Mouse (Mus musculus) regulatory T cell (primary cell): Measurements from ENCODE around the gene Rpa1.
"Not testable (repeated sequence)": the region's sequence is repeated elsewhere in the genome, so short reads cannot be mapped to it uniquely, and the experiment has no call there.

Experiments used
- in situ Hi-C: fragments of 300-600 bp; cut with MboI, MseI; formaldehyde crosslinking; loops from one replicate; pipeline ENCODE4 v1.15.1; 2025; ENCODE audit warnings: high pct_unique_total_duplicates

Gene Rpa1

GRCm38 (mm10) chr11:75286868-75287267, 61.3 kb downstream of the Rpa1 start:
- in situ Hi-C loops, result loop anchor here (5.0 kb wide), 1 partner anchor 95 kb away; the partner anchor contains the start of genes Dph1 and Rtn4rl1

DNA sequence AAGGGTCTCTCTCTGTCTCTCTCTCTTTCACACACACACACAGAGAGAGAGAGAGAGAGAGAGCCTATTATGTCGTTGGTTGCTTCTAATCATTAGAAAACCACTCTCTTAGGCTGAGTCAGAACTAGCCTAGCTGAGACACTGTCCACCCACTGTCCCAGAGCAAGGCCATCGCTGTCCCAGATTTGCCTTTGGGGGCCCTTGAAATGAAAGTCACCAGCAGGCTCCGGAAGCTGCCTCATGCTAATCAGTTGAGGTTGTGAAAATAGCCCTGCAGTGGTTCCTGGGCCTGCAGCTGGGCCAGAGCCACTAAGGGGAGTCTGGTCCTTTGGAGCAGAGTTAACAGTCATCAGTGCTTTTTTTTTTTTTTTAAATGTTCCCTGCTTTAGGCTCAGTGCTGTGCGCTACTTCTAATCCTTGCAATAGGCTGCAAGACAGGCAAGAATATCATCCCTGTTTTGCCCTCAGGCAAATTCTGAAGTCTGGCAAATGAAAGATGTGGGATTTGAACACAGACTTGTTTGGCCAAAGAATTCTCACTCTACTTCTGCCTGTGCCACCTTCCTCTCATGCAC, 62.1 kb downstream of the Rpa1 start:
- in situ Hi-C loops, result loop anchor here (5.0 kb wide), 1 partner anchor 94 kb away; the partner anchor contains the start of genes Dph1 and Rtn4rl1

GRCm38 (mm10) chr11:75283784-75284183, 64.3 kb downstream of the Rpa1 start:
- in situ Hi-C loops, result not testable (repeated sequence)

DNA sequence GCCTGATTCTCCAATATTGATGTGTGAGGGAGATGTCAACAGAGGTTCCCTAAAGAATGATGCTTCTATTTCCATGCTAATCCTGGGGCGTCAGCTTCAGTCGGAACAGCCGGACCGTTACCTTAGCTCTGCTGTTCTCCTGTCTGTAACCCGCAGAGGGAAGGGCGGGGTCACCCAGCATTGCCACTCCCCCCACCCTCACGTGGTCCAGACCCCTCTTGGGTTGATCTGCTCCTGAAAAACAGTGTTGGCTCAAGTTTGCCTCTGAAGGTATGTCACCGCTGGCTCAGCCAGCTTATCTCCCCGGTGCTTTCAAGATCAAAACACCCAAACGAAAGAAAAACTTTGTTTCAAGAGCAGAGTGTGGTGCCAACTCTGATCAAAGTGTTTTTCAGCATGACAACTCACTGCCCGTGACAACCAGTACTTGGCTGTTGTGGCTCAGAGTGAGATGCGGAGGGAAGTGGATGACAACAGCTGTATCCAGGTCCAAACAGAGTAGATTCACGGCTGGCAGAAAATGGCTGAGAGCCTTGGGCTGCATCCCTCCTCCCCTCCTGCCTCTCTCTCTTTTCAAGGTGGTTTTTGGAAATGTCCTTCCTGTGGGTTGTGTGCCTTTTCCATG, 65.5 kb downstream of the Rpa1 start:
- in situ Hi-C loops, result no loop called here

DNA sequence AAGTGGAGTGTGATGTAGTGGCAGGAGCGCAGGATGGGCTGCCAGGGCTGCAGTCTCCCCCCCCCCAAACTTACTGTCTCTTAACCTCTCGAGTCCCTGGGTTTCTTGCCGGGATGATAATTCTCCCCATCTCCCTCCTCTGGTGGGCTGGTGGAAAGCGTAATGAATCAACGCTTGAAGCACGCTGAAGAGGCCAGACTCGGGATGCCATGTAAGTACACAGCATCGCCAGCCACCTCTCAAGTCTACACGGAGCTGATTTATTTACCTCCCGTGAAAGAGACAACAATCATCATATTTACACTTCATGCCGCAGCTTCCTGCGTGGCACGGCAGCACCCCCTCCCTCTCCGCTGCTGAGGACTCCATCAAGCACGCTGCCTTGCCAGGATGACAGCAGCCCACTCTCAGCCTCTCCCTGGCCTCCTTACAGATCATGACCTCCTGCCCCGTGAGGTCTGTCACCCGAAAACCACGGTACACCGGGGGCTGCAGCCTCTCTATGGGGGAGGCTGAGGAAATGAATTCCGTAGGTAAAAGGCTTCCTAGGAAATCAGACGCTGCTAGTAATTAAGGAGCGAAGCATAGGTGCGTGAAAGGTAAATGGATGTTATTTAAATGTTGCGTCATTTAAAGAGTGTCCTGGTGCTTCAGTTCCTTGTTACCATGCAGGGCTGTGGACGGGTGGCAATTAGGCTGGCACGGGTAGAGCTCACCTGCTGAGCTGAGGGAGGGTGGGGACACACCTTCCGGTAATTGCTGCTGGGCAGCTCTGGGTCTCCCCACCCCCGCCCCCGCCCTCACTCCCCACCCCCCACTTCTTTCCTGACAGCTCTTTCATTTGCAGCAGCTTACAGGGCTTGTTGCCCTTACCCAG, 66.5 kb downstream of the Rpa1 start:
- in situ Hi-C loops, result no loop called here

DNA sequence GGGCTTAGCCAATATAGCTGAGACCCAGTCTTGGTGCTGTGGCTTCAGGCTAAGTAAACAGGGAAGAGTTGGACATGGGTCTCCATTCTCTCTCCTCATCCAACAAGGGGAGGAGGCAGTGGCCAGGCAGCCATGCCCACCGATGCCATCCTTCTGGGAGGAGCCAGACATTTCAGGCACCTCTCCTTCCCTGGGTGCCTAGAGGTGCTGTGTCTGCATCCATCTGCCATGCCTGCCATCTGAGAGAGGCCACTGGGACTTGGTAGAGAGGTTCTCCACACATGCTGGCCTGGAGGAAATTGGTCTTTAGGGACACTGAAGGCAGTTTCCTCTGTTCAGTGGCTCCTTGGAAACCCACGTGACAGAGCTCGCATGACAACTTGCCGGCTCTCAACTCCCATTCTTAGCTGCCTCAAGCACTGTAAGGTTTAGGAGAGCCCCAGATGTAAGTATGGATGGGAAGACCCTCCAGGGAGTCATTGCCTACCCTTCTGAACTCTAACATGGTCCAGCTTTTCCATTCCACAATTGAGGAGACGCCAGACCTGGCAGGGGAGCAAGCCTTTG, 67.6 kb downstream of the Rpa1 start:
- in situ Hi-C loops, result no loop called here

- in situ Hi-C loops, result no loop called here
Observed at GRCm38 (mm10) chr11:75280066-75280410, 68.1 kb downstream of the Rpa1 start.

GRCm38 (mm10) chr11:75279342-75280065, 68.6 kb downstream of the Rpa1 start:
- in situ Hi-C loops, result no loop called here

DNA sequence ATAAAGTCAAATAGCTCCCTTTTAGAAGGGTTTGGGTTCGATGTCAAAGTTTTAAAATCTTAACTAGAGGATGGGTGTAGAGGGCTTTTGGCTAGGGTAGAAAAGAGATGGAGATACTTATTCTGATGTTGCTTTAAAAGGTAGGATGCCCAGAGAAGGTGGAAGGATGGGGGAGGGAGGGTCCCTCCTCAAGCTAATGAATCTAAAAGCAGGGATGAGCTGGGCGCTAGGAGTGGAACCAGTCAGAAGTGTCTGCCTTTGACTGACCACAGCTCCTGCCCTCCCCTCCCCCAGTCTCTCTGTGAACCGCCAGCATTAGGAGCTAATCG, 69.1 kb downstream of the Rpa1 start:
- in situ Hi-C loops, result no loop called here

DNA sequence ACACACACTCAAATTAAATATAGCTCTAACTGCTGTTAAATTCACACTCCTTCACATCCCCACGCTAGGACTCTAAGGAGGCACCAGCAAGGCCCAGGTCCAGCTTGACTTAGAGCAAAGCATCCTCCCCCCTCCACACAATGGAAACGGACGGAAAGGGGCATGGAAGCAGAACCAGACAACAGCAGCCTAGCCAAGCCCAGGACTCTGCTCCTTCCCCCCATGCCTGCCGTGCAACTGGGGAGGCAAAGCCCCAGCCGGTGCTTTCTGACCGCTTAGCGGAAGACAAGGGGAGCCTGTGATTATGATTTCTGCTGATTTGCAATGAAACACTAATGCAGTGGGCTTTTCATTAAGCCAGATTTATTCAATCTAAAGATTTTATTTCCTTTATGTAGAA, 70.0 kb downstream of the Rpa1 start:
- in situ Hi-C loops, result no loop called here

DNA sequence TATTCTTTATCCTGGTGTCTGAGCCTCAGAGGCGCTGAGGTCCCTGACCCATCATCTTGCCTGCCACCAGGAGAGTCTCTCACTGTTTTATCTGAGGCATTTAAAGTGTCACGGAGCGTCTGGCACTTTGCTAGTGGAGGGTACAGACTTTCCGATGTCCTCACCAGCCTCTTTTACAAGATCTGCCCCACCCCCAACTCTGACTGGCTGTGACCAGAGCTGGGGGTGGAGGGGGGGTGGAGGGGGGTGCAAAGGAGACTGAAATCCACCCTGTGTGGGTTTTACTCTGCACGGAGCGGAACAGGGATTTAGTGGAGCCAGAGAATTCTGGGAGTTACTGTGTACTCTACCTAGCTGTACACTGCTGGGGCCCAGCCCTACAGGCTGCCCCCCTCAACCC, 73.1 kb downstream of the Rpa1 start:
- in situ Hi-C loops, result no loop called here

DNA sequence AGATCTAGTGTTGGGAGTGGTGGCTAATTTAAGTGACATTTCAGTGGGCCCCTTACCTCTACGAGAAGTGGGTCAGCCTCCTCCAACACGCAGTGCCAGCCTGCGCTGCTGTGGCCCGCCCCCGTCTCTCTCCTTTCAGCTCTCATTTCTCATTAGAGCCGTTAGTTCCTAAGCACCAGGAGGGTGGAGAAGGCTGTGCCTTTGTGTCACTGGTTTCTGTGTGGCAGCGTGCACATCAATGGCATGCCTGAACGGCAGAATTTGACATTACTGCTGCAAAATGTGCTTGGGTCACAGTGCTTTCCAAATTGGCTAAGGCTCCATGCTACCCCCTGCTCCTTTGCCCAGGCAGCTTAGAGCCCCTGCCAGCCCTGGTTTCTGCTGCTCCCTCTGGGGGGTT, 74.7 kb downstream of the Rpa1 start:
- in situ Hi-C loops, result no loop called here

DNA sequence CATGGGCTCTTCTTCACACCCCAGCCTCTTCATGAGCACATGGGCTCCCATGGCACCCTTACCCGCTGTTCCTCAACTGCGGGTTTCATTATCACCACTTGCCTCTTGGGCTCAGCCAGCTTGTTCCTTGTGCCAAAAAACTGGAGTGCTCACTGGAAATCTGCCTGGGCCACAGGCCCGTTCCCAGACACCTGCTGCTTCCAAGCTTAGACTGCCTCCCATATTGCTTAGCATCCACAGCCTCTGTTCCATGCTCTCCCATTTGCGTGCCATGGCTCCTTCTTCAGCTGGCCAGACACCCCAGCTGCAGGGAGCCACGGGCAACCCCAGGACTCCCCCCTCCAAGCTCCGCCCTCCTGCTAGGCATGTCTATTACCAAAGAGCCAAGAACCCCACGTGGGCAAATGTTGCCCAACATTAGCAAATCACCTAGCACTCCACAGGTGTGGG, 77.1 kb downstream of the Rpa1 start:
- in situ Hi-C loops, result no loop called here

DNA sequence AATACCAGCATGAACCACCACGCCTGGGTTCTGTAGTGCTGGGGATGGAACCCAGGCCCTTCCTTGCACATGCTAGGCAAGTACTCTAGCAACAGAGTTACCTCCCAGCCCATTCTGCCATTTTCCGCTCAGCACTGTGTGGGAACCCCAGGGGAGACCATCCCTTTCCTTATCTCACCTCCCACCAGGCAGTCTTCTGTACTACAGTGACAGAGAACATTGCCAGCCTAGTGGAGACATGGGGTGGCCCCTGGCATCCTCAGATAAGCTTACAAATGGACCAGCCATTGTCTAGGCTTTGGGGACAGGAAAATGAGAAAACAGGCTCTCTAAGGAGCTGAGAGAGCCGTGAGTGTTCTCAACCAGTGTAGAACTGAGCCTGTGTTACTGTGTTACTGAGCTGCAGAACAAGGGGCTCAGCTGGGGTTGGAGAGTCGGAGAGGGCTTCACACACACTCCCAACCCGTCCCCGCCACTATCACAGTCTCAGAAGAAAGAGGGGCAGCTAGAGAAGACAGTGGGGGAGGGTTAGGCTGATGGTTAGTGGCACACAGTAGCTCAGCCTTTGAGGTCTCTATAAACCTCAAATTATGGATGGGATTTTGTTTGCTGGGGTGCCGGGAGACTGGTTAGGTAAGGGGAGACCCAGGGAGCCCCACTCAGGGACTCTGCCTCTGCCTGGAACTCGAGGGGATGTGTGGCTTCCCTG, 77.7 kb downstream of the Rpa1 start:
- in situ Hi-C loops, result no loop called here

DNA sequence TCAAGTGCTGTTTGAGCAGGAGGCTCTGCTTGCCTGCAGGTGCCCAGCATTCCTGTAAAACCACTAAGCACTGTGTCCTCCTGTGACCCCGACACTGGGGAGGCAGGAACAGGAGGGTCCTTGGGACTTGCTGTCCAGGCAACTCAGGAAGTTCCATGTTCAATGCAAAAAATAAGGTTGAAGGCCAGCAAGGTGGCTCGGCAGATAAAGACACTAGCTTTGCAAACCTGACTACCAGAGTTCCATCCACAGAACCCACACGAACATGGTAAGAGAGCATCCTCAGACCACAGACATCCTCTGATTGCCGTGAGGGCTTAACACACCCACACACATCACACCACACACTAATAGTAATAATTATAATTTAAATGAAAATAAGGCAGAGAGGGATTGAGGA, 78.9 kb downstream of the Rpa1 start:
- in situ Hi-C loops, result no loop called here

DNA sequence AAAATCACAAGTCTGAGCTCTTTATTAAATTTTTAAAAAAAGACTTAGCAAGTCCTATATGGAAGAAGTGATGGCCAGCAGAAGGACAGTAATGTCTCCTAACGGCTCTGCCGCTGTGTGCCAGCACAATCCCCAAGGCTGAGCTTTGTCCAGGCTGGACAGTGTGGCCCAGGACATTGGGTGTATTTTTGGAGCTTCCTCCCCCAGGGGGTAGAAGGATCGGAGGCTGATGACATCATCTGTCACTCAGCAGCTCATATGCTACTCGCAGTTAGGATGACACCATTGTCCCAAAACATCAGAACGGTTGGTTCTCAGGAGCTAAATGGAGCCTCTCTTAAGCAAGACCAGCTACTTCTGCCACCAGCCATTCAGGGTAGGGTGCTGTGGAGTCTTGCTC, 79.6 kb downstream of the Rpa1 start:
- in situ Hi-C loops, result no loop called here

- in situ Hi-C loops, result no loop called here
Observed at GRCm38 (mm10) chr11:75267826-75268281, 80.3 kb downstream of the Rpa1 start.

- in situ Hi-C loops, result no loop called here
Observed at GRCm38 (mm10) chr11:75265545-75265944, 82.6 kb downstream of the Rpa1 start.

GRCm38 (mm10) chr11:75264550-75264949, 83.6 kb downstream of the Rpa1 start:
- in situ Hi-C loops, result no loop called here

DNA sequence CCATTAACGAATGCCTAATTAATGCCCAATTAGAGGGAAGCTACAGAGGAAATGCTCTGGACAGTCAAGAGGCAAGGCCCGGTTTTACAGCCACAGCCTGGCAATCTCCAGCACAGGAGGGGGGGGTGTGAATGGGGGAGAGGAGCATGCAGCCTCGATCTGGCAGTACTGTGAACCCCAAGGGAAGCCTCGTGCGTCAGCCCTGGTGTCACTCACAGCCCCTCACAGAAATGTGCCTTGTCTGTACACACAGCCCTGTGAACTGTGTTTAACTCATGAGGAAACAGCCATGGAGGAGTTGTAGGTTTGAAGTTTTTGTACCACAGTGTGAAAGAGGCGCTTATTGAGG, 84.2 kb downstream of the Rpa1 start:
- in situ Hi-C loops, result no loop called here

GRCm38 (mm10) chr11:75263274-75263963, 84.7 kb downstream of the Rpa1 start:
- in situ Hi-C loops, result no loop called here
